Mouse (Mus musculus): ENCODE data around the gene Arhgdib.

Gene Arhgdib

GRCm38 (mm10) chr6:136952930-136953329 is 11.2 kb upstream of the Arhgdib start:
- no peak for DNase-seq (ENCODE audit: extremely low read depth, low read depth)

GRCm38 (mm10) chr6:136950171-136950570 is 8.5 kb upstream of the Arhgdib start:
- no peak for DNase-seq (ENCODE audit: extremely low read depth, low read depth)

- DNase-seq (ENCODE audit: extremely low read depth, low read depth), result no peak
Measured at GRCm38 (mm10) chr6:136947716-136948115, 6.0 kb upstream of the Arhgdib start.

GRCm38 (mm10) chr6:136946943-136947342 is 5.2 kb upstream of the Arhgdib start:
- no peak for DNase-seq (ENCODE audit: extremely low read depth, low read depth)

- peak; percentile 66 for DNase-seq (ENCODE audit: extremely low read depth, low read depth)
Measured at GRCm38 (mm10) chr6:136946241-136946640, 4.5 kb upstream of the Arhgdib start.

GRCm38 (mm10) chr6:136944511-136944910 is 2.8 kb upstream of the Arhgdib start:
- DNase-seq (ENCODE audit: extremely low read depth, low read depth), result no peak

- peak; percentile 71 for DNase-seq (ENCODE audit: extremely low read depth, low read depth)
Measured at GRCm38 (mm10) chr6:136943392-136943791, 1.7 kb upstream of the Arhgdib start.

GRCm38 (mm10) chr6:136942280-136942679 is 581 bp upstream of the Arhgdib start:
- no peak for DNase-seq (ENCODE audit: extremely low read depth, low read depth)

GRCm38 (mm10) chr6:136940188-136940960 is 1.3 kb downstream of the Arhgdib start:
- DNase-seq (ENCODE audit: extremely low read depth, low read depth), result peak; percentile 25

- peak; percentile 72 for DNase-seq (ENCODE audit: extremely low read depth, low read depth)
Measured at GRCm38 (mm10) chr6:136939326-136940187, 2.1 kb downstream of the Arhgdib start.

- DNase-seq (ENCODE audit: extremely low read depth, low read depth), result peak; percentile 37
Measured at GRCm38 (mm10) chr6:136938331-136939126, 3.2 kb downstream of the Arhgdib start.

- no peak for DNase-seq (ENCODE audit: extremely low read depth, low read depth)
Measured at GRCm38 (mm10) chr6:136937117-136937516, 4.6 kb downstream of the Arhgdib start.

- DNase-seq (ENCODE audit: extremely low read depth, low read depth), result no peak
Measured at GRCm38 (mm10) chr6:136936361-136936760, 5.3 kb downstream of the Arhgdib start.

- DNase-seq (ENCODE audit: extremely low read depth, low read depth), result peak; percentile 46
Measured at GRCm38 (mm10) chr6:136935233-136935632, 6.5 kb downstream of the Arhgdib start.

- no peak for DNase-seq (ENCODE audit: extremely low read depth, low read depth)
Measured at GRCm38 (mm10) chr6:136934068-136934467, 7.6 kb downstream of the Arhgdib start.

- DNase-seq (ENCODE audit: extremely low read depth, low read depth), result no peak
Measured at GRCm38 (mm10) chr6:136931246-136931645, 10.5 kb downstream of the Arhgdib start.

GRCm38 (mm10) chr6:136930677-136931076 is 11.0 kb downstream of the Arhgdib start:
- DNase-seq (ENCODE audit: extremely low read depth, low read depth), result peak; percentile 89

- no peak for DNase-seq (ENCODE audit: extremely low read depth, low read depth)
Measured at GRCm38 (mm10) chr6:136927626-136928025, 14.1 kb downstream of the Arhgdib start.

- no peak for DNase-seq (ENCODE audit: extremely low read depth, low read depth)
Measured at GRCm38 (mm10) chr6:136925049-136925448, 16.6 kb downstream of the Arhgdib start.

GRCm38 (mm10) chr6:136923532-136923931 is 18.2 kb downstream of the Arhgdib start, which contains the start of gene Pde6h:
Gene Pde6h, plus strand, starts transcription at chr6:136923832.
- DNase-seq (ENCODE audit: extremely low read depth, low read depth), result no peak

GRCm38 (mm10) chr6:136922871-136923270 is 18.8 kb downstream of the Arhgdib start:
- DNase-seq (ENCODE audit: extremely low read depth, low read depth), result no peak

All from MEL-GATA-1-ER (cell line).